Mouse (Mus musculus): Measurements from ENCODE around the gene Snrpg.

- TF ChIP-seq GATA1 (IDR thresholded peaks at IDR 0.05; ENCODE audit: low read depth, low read length) (no peak), CTCF (IDR thresholded peaks at IDR 0.05 in 2 of 3, conservative IDR thresholded peaks at IDR 0.05 in 1 of 3; ENCODE audit: control insufficient read depth in 1 of 3, insufficient read depth in 1 of 3, low read depth in 2 of 3, low read length in 3 of 3, poor library complexity in 1 of 3, severe bottlenecking in 1 of 3) (no peak), USF2 (IDR thresholded peaks at IDR 0.05; ENCODE audit: borderline replicate concordance in 1 of 2, insufficient read depth in 1 of 2, low read depth in 1 of 2, low read length in 2 of 2) (no peak), SIN3A (IDR thresholded peaks at IDR 0.05; ENCODE audit: low read length) (no peak), CHD1 (IDR thresholded peaks at IDR 0.05; ENCODE audit: low read depth, low read length) (no peak), ZC3H11A (IDR thresholded peaks at IDR 0.05; ENCODE audit: low read depth, low read length) (no peak), NELFE (IDR thresholded peaks at IDR 0.05; ENCODE audit: low read depth, low read length) (no peak), ELF1 (IDR thresholded peaks at IDR 0.05; ENCODE audit: low read depth, low read length) (no peak), BHLHE40 (IDR thresholded peaks at IDR 0.05; ENCODE audit: borderline replicate concordance, low read depth, low read length) (no peak)
Observed at GRCm38 (mm10) chr6:86322991-86323390, 48.1 kb upstream of the Snrpg start.
